Mouse (Mus musculus) large intestine, adult 2 months (tissue): Measurements from ENCODE around the gene Magi3. TPM values are rescaled to one million over a fixed set of nuclear protein-coding genes. Genes with fewer than 3 reads are reported as not detected.

ENCODE experiments used
- DNase-seq: peaks from one replicate; pipeline ENCODE4 v3.0.0-alpha.2; 2012; ENCODE audit warnings: low read depth, low spot score
- WGBS: fragments of 180-500 bp; shearing (Covaris S2); methylation state at CpG from one replicate; pipeline ENCODE4 v1.1.7; 2018; 5-methylcytosine and 5-hydroxymethylcytosine counted together
- polyA plus RNA-seq: library from polyadenylated mRNA; depleted of rRNA; stranded (reverse); fragments of >200 nt; gene quantifications from 2 replicates; pipeline ENCODE4 v1.2.3, GENCODE M21; 2012

Gene Magi3
- polyA plus RNA-seq, 1 experiment = 5.4 TPM

DNA sequence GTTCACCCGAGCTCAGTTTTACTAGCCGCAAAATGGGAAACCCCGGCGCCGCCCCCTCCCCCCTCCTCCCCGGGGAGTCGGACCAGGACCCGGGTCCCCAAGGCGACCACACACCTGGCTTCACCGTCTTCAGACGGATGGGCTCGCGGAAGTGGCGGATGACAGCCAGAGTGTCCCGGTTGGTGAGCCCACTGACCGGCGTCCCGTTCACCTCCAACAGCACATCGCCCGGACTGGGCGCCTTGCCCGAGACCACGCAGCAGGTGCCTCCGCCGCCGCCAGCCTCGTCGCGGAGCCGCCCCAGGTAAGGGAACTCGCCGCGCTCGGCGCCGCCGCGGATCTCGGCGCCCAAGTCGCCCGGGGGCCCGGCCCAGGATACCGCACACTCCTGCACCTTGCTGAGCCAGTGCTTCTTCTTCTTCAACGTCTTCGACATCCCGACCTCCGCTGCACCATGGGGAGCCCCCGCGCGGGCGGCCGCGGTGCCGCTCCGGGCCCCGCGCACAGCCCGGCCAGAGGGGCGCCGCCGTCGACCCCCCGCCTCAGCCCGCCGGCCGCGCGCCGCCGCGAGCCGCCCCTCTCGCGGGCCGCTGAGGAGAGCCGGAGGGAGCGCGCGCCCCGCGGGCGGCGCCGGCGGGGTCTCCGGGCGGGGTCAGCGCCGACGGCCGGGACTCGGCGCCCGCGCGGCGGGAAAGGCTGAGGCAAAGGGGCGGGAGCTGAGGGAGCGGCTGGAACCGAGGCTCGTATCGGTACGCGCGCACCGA, 461 bp downstream of the Magi3 start:
- no peak for DNase-seq
- WGBS = under 1% methylated on average over 106 of the region's 107 CpGs

GRCm38 (mm10) chr3:104218926-104219325, 1.2 kb downstream of the Magi3 start:
- no peak for DNase-seq
- 3% methylated on average over 15 of the region's 15 CpGs for WGBS

DNA sequence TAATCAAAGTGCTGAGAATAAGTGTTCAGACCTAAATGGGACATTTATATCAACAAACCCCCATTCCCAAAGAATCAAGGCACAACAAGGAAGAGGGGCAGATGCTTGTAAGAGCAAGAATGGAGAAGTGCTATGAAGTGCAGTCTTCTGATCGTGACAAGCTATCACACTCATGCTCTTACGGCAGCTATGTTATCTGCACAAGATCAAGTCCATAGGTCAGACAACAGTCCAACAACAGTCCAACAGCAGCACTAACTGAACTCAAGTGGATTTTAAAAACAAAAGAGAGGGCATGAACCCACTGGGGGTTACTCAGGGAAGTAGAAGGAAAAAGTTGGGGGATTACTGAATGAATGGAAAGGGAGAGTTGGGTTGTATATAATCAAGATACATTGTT, 30.4 kb downstream of the Magi3 start:
- 25% methylated on average over 2 of the region's 2 CpGs for WGBS
- no peak for DNase-seq

DNA sequence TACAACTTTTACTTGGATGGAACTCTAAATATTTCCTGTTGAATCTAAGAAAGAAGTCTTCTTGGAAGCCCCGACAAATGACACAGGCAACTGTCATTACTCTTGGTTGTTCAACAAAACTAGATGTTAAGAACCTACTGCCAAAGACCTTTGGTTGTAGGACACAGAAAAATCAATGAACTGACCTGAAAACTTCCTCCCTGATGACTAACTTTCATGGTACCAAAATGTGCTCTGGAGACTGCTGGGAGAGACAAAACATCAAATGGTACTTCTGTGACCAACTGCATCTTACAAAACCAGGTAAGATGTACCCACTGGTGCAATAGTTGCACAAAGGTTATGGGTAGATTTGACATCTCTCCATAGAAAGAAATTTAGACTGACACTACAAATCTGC, 30.9 kb downstream of the Magi3 start:
- 87% methylated on average over 1 of the region's 1 CpGs for WGBS
- DNase-seq = no peak

DNA sequence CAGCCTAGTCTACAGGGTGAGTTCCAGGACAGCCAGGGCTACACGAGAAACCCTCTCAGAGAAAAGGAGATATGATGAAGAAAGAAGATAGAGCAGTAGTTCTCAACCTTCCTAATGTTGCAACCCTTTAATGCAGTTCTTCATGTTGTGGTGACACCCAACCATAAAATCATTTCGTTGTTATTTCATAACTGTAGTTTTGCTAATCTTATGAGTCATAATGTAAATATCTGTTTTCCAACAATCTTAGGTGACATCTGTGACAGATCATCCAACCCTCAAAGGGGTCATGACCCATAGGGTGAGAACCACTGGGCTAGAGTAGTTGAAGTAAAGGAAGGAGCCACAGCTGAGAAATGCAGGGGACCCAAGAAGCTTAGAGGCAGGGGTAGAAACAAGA, 35.9 kb downstream of the Magi3 start:
- peak; percentile 45 for DNase-seq
- whole genome bisulfite sequencing = 37% methylated on average over 2 of the region's 2 CpGs

DNA sequence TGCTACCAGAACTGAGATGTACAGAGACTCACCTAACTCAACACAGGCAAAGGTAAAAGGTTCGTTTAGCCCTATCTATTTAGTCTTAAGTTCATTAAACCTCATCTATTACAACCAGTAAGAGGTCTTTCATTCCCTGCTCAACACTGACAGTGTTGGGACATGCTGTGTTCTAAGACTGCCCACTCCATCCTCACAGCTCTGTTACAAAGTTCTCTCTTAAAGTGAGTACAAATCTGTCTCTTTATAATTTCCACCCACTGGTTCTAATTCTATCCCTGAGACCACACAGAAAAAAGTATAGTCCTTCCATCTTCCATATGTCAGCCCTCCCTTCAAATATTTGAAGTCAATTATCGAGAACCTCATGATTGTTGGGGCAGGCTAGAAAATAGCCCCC, 36.5 kb downstream of the Magi3 start:
- no peak for DNase-seq
- WGBS = 76% methylated on average over 2 of the region's 2 CpGs

- DNase-seq = no peak
These were observed 37.5 kb downstream of the Magi3 start for GRCm38 (mm10) chr3:104182711-104183110.

- WGBS = 68% methylated on average over 3 of the region's 3 CpGs
- DNase-seq = no peak
These were observed 58.8 kb downstream of the Magi3 start for GRCm38 (mm10) chr3:104161347-104161746.

GRCm38 (mm10) chr3:104160603-104161002, 59.6 kb downstream of the Magi3 start:
- DNase-seq = no peak
- WGBS = 76% methylated on average over 6 of the region's 6 CpGs

DNA sequence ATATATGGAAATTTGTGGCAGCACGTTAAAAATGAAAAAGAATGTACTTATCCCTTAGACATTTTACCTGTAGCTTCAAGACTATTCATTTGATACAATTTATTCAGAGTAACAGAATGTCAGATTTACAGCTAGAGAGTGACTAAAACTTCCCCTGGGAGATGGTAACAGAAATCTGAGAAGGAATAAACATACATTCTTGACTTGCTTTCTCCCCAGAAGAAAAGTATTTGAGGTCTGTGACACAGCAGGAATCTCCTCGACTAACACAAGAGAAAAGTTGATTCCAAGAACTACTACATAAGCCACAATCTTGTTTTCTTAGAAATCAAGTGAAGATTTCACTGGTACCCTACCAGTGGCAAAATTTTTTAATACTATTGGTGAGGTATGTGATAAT, 70.0 kb downstream of the Magi3 start:
- WGBS = 68% methylated on average over 2 of the region's 2 CpGs
- DNase-seq = no peak

- 14% methylated on average over 4 of the region's 4 CpGs for WGBS
- peak; percentile 68 for DNase-seq
These were observed 77.8 kb downstream of the Magi3 start for GRCm38 (mm10) chr3:104142376-104142775.

DNA sequence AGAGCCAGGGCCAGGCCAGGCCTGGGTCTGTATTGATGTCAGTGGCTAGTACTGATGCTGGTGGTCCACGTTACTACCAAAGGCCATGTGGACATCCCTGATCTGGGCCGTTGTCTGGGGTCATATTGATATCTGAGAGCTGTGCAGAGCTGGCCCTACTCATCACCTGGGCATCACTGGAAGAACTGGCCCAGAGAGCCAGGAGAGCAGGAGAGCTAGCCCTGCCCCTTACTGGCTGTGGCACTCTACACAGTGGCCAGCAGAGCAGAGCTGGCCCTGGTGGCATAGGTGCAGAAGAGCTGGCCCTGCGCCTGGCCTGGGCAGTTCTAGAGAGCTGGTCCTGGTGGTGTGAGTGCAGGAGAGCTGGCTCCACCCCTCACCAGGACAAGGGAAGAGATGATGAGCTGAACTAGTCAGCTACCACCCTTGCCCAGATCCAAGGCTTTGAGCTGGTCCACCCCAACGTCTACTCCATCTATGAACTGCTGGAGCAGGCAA, 81.2 kb downstream of the Magi3 start:
- DNase-seq = no peak
- WGBS = 89% methylated on average over 4 of the region's 4 CpGs

DNA sequence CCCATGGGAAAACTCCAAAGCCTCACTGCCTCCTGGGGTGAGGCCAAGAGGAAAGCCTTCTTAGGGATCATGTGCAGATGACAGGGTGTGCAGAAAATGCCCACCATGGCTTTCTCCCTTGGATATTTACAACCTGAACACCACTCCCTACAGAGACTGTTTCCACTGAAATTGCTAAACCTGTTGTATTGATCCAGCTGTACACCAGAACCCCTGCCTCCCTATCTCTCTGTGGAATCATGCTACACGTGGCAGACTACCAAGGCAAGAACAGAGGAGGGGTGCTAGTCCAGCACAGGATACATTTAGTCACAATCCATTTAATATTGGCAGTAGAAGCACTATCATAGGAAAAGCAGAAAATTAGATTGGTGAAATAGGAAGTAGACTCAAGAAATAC, 94.5 kb downstream of the Magi3 start:
- no peak for DNase-seq
- 77% methylated on average over 1 of the region's 1 CpGs for WGBS

DNA sequence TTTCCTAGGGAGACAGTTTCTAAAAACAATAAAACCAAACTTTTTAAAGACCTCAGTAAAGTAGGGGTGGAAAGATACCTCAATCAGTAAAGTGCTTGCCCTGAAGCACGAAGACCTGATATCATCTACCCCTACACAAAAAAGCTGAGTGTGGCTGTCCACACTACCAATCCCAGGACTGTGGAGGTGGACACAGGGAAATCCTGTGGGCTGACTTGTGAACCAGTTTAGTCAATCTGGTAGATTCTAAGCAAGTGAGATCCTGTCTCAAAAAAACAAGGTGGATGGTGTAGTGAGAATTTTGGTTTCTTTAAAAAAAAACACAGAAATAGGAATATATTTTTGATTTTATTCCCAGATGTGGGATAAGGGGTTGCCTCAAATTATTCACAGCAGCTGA, 96.3 kb downstream of the Magi3 start:
- WGBS = 87% methylated on average over 1 of the region's 1 CpGs
- DNase-seq = no peak

- WGBS = 59% methylated on average over 3 of the region's 3 CpGs
- no peak for DNase-seq
These were observed 110.7 kb downstream of the Magi3 start for GRCm38 (mm10) chr3:104109478-104109877.

DNA sequence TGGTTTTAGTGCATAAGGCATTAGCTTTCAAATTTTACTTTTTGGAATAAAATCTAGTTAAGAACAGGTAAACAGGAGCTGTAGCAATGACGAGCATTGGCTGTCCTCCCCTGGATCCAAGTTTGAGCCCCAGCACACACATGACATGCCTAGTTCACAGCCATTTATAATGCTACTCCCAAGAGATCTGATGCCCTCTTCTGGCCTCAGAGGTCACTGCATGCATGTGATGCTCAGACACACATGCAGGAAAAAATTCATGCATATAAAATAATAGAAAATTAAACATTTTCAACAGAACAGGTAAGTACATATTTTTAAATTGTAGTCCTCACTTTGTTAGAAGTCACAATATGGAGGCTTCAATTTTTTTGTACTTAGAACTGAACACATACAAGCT, 115.2 kb downstream of the Magi3 start:
- no peak for DNase-seq
- WGBS = 71% methylated on average over 1 of the region's 1 CpGs

- WGBS = 78% methylated on average over 3 of the region's 3 CpGs
- DNase-seq = no peak
These were observed 118.5 kb downstream of the Magi3 start for GRCm38 (mm10) chr3:104101721-104102120.

DNA sequence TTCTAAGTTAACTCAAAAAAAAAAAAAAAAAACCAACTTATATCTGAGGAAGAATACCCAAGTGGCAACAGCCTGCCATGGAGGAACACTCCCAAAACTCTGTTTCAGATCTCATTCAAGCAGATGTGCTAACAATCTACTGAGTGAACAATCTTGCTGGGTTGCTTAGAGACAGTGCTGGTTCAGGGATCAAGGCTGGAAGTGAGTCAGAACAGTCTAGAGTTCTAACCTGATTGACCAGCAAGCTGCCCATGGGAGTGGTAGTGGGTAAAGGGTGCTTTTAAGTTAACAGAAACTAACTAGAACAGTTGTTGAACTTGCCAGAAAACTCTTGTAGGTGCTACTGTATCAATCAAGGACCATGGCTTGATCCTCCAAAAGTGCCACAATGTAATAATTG, 118.9 kb downstream of the Magi3 start:
- DNase-seq = no peak

GRCm38 (mm10) chr3:104095936-104096335, 124.2 kb downstream of the Magi3 start:
- 38% methylated on average over 3 of the region's 3 CpGs for WGBS
- no peak for DNase-seq

DNA sequence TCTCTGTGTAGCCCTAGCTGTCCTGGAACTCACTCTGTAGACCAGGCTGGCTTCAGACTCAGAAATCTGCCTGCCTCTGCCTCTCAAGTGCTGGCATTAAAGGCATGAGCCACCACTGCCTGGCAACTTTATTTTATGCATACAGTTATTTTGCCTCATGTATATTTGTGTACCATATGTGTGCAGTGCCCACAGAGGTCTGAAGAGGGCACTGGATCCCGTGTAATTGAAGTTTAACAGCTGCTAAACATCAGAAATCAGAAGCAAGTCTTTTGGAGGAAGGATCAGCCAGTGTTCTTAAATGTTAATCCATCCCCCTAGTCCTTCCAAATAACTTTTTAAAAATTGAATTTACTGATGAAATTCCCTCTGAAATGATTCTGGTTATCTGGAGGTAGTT, 125.5 kb downstream of the Magi3 start:
- WGBS = 92% methylated on average over 1 of the region's 1 CpGs
- DNase-seq = no peak

- 47% methylated on average over 5 of the region's 5 CpGs for WGBS
- no peak for DNase-seq
These were observed 127.4 kb downstream of the Magi3 start for GRCm38 (mm10) chr3:104092759-104093158.

GRCm38 (mm10) chr3:104082031-104082430, 138.1 kb downstream of the Magi3 start:
- 28% methylated on average over 1 of the region's 1 CpGs for WGBS

More at GRCm38 (mm10) chr3:104082031-104082430, 138.1 kb downstream of the Magi3 start:
- no peak for DNase-seq
